Mouse (Mus musculus) ovary, adult 10 weeks (tissue): ENCODE results near the gene Tmem255a. TPM values are rescaled to one million over a fixed set of nuclear protein-coding genes. Genes with fewer than 3 reads are reported as not detected.

Experiments used
- polyA plus RNA-seq: library from polyadenylated mRNA; stranded (reverse); fragments of 350-450 nt; fragmentation: Illumina TruSeq; extraction: RNeasy Lipid Tissue Mini Kit (QIAGEN cat#74804); gene quantifications from one replicate; pipeline ENCODE4 v1.2.3, GENCODE M21; 2014

Tmem255a gene
- 79.4 TPM for polyA plus RNA-seq

GRCm38 (mm10) chrX:38251851-38252571, at the start of gene Tmem255a:
Tmem255a (minus strand) TSS chrX:38252439.

GRCm38 (mm10) chrX:38189552-38190457, 62.4 kb downstream of the Tmem255a start, which contains the start of gene Zbtb33:
Zbtb33 (plus strand) TSS chrX:38189793.

Other genes with a start within 250 kb of the Tmem255a start
- 0.29 TPM for gene Btg1-ps1, start 233.6 kb downstream of the Tmem255a start, polyA plus RNA-seq
- gene Btg1-ps2, start 209.3 kb downstream of the Tmem255a start, polyA plus RNA-seq, result not detected
- gene Rhox10, start 186.0 kb downstream of the Tmem255a start, polyA plus RNA-seq, result not detected
- not detected for gene Rhox11, start 167.3 kb downstream of the Tmem255a start, polyA plus RNA-seq
- not detected for gene Rhox12, start 141.5 kb downstream of the Tmem255a start, polyA plus RNA-seq
- gene Rhox13, start 131.2 kb downstream of the Tmem255a start, polyA plus RNA-seq, result not detected
- 122 TPM for gene Zbtb33, start 62.6 kb downstream of the Tmem255a start, polyA plus RNA-seq
- not detected for gene Atp1b4, start 63.7 kb upstream of the Tmem255a start, polyA plus RNA-seq
- 992 TPM for gene Lamp2, start 204.0 kb upstream of the Tmem255a start, polyA plus RNA-seq